Mouse (Mus musculus): Measurements from ENCODE around the gene Alkal2. TPM values are rescaled to one million over a fixed set of nuclear protein-coding genes. Genes with fewer than 3 reads are reported as not detected.

The Alkal2 gene
- polyA plus RNA-seq, 1 experiment from 2014 or later, result 0.14 TPM

- no peak overlapping the region for H3K27ac ChIP-seq
- 85% methylated on average over 2 of the region's 2 CpGs for WGBS
- H3K9me3 ChIP-seq, result no peaks in the 10 kb centered on the region
- H3K27me3 ChIP-seq (replicated peaks), result no peaks in the 10 kb centered on the region
- ATAC-seq (ENCODE audit: low FRiP score, low read depth), result no peak
- no peak overlapping the region for H3K4me2 ChIP-seq (replicated peaks)
- H3K9ac ChIP-seq, result no peak overlapping the region
- no peaks in the 10 kb centered on the region for H3K36me3 ChIP-seq
- H3K4me1 ChIP-seq, result no peaks in the 10 kb centered on the region
- no peak overlapping the region for H3K4me3 ChIP-seq
These were observed 49.2 kb downstream of the Alkal2 start for GRCm38 (mm10) chr12:30933299-30933698.

DNA sequence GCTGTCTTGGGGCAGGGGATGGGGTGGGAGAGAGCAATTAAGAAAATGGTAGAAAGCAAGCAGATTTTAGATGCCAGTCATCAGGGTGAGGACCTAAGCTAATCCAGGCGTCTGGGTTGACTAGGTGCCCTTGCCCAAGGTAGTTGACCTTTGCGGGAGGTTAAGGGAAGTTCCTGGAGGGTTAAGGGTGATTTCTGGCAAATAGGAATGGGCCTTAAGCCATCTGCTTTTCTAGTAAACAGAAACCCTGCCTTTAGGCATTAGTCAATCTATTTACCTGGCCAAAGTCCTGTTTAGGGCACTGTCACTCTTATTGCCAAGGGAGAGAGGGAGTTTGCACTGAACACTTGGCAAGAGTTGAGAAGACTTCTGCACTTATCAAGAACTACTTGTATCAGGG is 52.8 kb downstream of the Alkal2 start:
- WGBS, result 77% methylated on average over 2 of the region's 2 CpGs
- H3K27me3 ChIP-seq (replicated peaks), result no peaks in the 10 kb centered on the region
- ATAC-seq (ENCODE audit: low FRiP score, low read depth), result no peak

More for the DNA sequence above, 52.8 kb downstream of the Alkal2 start:
- Histone ChIP-seq H3K4me3 (no peak overlapping the region), H3K9ac (no peak overlapping the region), H3K9me3 (no peaks in the 10 kb centered on the region), H3K27ac (no peak overlapping the region), H3K4me2 (replicated peaks) (no peak overlapping the region), H3K4me1 (no peaks in the 10 kb centered on the region), H3K36me3 (no peaks in the 10 kb centered on the region; the same call in 1 of the 2 replicates)

Other genes starting within 250 kb of the Alkal2 start
- gene Acp1, start 27.3 kb downstream of the Alkal2 start, polyA plus RNA-seq (2016; fragmentation: Nextera tagmentation; extraction: Ambion mirVana), result 131 and 134 TPM in 2 replicates
- 31.7 and 32.0 TPM in 2 replicates for gene Sh3yl1, start 27.3 kb downstream of the Alkal2 start, polyA plus RNA-seq (2016; fragmentation: Nextera tagmentation; extraction: Ambion mirVana)
- gene Fam110c, start 189.5 kb downstream of the Alkal2 start, polyA plus RNA-seq (2016; fragmentation: Nextera tagmentation; extraction: Ambion mirVana), result 0.08 TPM in 1 of 2 replicates, not detected in the other